ENCODE assay signal across 7 mouse cellular contexts in genomic region chr4:139192499-139193175, GRCm38 (mm10). TPM values are rescaled to one million over a fixed set of nuclear protein-coding genes. Genes with fewer than 3 reads are reported as not detected.
DNase-seq lines count a peak whose midpoint lies in the region; ATAC-seq and TF ChIP-seq lines count a peak whose summit lies in the region.

Capzb (plus strand) TSS chr4:139192899.

- peak within 1 kb of the TSS; percentile 98 for H3K4me2 ChIP-seq in embryonic facial prominence, embryonic 12.5 days (replicated peaks)
- H3K4me2 ChIP-seq in limb, embryonic 12.5 days = peak within 1 kb of the TSS; percentile 100
- H3K4me2 ChIP-seq in midbrain, embryonic 15.5 days = peak within 1 kb of the TSS; percentile 99

- peak within 1 kb of the TSS; percentile 98 for H3K9ac ChIP-seq in embryonic facial prominence, embryonic 12.5 days
- H3K9ac ChIP-seq in limb, embryonic 12.5 days (replicated peaks) = peak within 1 kb of the TSS; percentile 85
- peak within 1 kb of the TSS; percentile 91 for H3K9ac ChIP-seq in midbrain, embryonic 15.5 days

- no peaks in the 10 kb centered on the region for H3K27me3 ChIP-seq in embryonic facial prominence, embryonic 12.5 days
- no peaks in the 10 kb centered on the region for H3K27me3 ChIP-seq in kidney, adult 2 months (replicated peaks; ENCODE audit: control insufficient read depth, insufficient read depth, low read length)
- H3K27me3 ChIP-seq in limb, embryonic 12.5 days = no peaks in the 10 kb centered on the region
- H3K27me3 ChIP-seq in midbrain, embryonic 15.5 days (replicated peaks) = no peaks in the 10 kb centered on the region
- H3K27me3 ChIP-seq in spleen, adult 2 months (ENCODE audit: control insufficient read depth, insufficient read depth, low read length) = no peaks in the 10 kb centered on the region

- peak; percentile 92 for ATAC-seq in embryonic facial prominence, embryonic 12.5 days (ENCODE audit: insufficient number of reproducible peaks, insufficient read depth, low FRiP score, low TSS enrichment)
- peak; percentile 94 for ATAC-seq in limb, embryonic 12.5 days (ENCODE audit: insufficient number of reproducible peaks, insufficient read depth, low FRiP score, low TSS enrichment, low read depth)
- peak; percentile 97 for ATAC-seq in midbrain, embryonic 15.5 days (replicated peaks)

- DNase-seq in adrenal gland, postnatal 25 days = peak; percentile 99
- DNase-seq in heart, adult 18-20 months = peak; percentile 95 to 97
- peak; percentile 98 for DNase-seq in kidney, adult 2 months
- DNase-seq in spleen, adult 2 months (ENCODE audit: low read depth in 1 of 2, low spot score in 2 of 2) = peak; percentile 92 to 95

- under 1% methylated on average over 61 of the region's 69 CpGs for WGBS in embryonic facial prominence, embryonic 12.5 days
- WGBS in kidney, adult 2 months = 1% methylated on average over 66 of the region's 69 CpGs
- under 1% methylated on average over 64 of the region's 69 CpGs for WGBS in limb, embryonic 12.5 days
- under 1% methylated on average over 50 of the region's 69 CpGs for WGBS in midbrain, embryonic 15.5 days
- under 1% methylated on average over 65 of the region's 69 CpGs for WGBS in spleen, adult 2 months

- H3K27ac ChIP-seq in embryonic facial prominence, embryonic 12.5 days = peak within 1 kb of the TSS; percentile 94
- peak within 1 kb of the TSS; percentile 92 for H3K27ac ChIP-seq in kidney, adult 2 months (ENCODE audit: insufficient read depth, low read depth, low read length)
- H3K27ac ChIP-seq in limb, embryonic 12.5 days = peak within 1 kb of the TSS; percentile 90
- peak within 1 kb of the TSS; percentile 90 for H3K27ac ChIP-seq in midbrain, embryonic 15.5 days
- peak within 1 kb of the TSS; percentile 98 for H3K27ac ChIP-seq in spleen, adult 2 months (ENCODE audit: insufficient read depth, low read length)

- no peak for TF ChIP-seq CTCF in kidney, adult 2 months (conservative IDR thresholded peaks at IDR 0.05; ENCODE audit: insufficient read depth, insufficient read length, low read depth, low read length)
- no peak for TF ChIP-seq CTCF in spleen, adult 2 months (IDR thresholded peaks at IDR 0.05; ENCODE audit: extremely low read depth, insufficient read depth, insufficient read length, insufficient replicate concordance)

- peak within 1 kb of the TSS; percentile 93 for H3K4me3 ChIP-seq in embryonic facial prominence, embryonic 12.5 days
- H3K4me3 ChIP-seq in kidney, adult 2 months (ENCODE audit: insufficient read depth, low read depth, low read length) = peak within 1 kb of the TSS; percentile 97
- H3K4me3 ChIP-seq in limb, embryonic 12.5 days (replicated peaks) = peak within 1 kb of the TSS; percentile 83
- H3K4me3 ChIP-seq in midbrain, embryonic 15.5 days = peak within 1 kb of the TSS; percentile 97
- peak within 1 kb of the TSS; percentile 92 for H3K4me3 ChIP-seq in spleen, adult 2 months (ENCODE audit: extremely low read depth, insufficient read depth, insufficient read length)

- H3K36me3 ChIP-seq in embryonic facial prominence, embryonic 12.5 days = 0 out of 2 replicates have a peak, but pooled peaks cover 4% of the 10 kb centered on the region
- H3K36me3 ChIP-seq in kidney, adult 2 months (ENCODE audit: control insufficient read depth, insufficient read depth, low read length) = no peaks in the 10 kb centered on the region
- peaks cover 5% of the 10 kb centered on the region; the same call in 1 of the 2 replicates for H3K36me3 ChIP-seq in limb, embryonic 12.5 days
- no peaks in the 10 kb centered on the region for H3K36me3 ChIP-seq in midbrain, embryonic 15.5 days (replicated peaks)
- H3K36me3 ChIP-seq in spleen, adult 2 months (ENCODE audit: control insufficient read depth, insufficient read depth, low read length) = no peaks in the 10 kb centered on the region

- H3K4me1 ChIP-seq in embryonic facial prominence, embryonic 12.5 days = peaks cover 44% of the 10 kb centered on the region
- peaks cover 39% of the 10 kb centered on the region for H3K4me1 ChIP-seq in kidney, adult 2 months (ENCODE audit: control insufficient read depth, insufficient read depth, low read length)
- H3K4me1 ChIP-seq in limb, embryonic 12.5 days (replicated peaks) = peaks cover 45% of the 10 kb centered on the region
- peaks cover 39% of the 10 kb centered on the region for H3K4me1 ChIP-seq in midbrain, embryonic 15.5 days
- peaks cover 35% of the 10 kb centered on the region; the same call in 1 of the 2 replicates for H3K4me1 ChIP-seq in spleen, adult 2 months (ENCODE audit: control insufficient read depth, insufficient read depth, insufficient read length)

- TF ChIP-seq POLR2A in kidney, adult 2 months (IDR thresholded peaks at IDR 0.05; ENCODE audit: low read depth, low read length) = peak; percentile 92
- peak; percentile 93 for TF ChIP-seq POLR2A in spleen, adult 2 months (IDR thresholded peaks at IDR 0.05; ENCODE audit: low read depth, low read length)

- H3K9me3 ChIP-seq in embryonic facial prominence, embryonic 12.5 days = no peaks in the 10 kb centered on the region
- no peaks in the 10 kb centered on the region for H3K9me3 ChIP-seq in limb, embryonic 12.5 days
- H3K9me3 ChIP-seq in midbrain, embryonic 15.5 days = no peaks in the 10 kb centered on the region

RNA-seq across cellular contexts. Expression of gene Capzb, which starts in this region (rescaled TPM):
- total RNA-seq in adrenal gland, postnatal 25 days (2021) = 304 and 325 TPM in 2 replicates
- polyA plus RNA-seq in embryonic facial prominence, embryonic 12.5 days (2016; fragmentation: Nextera tagmentation; extraction: Ambion mirVana) = 415 TPM in 2 replicates
- 100 to 1,000 TPM; 356 to 380 TPM for total RNA-seq in heart, adult 18-20 months (2021)
- 102 and 134 TPM in 2 replicates for polyA plus RNA-seq in kidney, adult 2 months (2012; rRNA removed)
- 386 and 390 TPM in 2 replicates for polyA plus RNA-seq in limb, embryonic 12.5 days (2016; fragmentation: Nextera tagmentation; extraction: Ambion mirVana)
- 330 and 331 TPM in 2 replicates for polyA plus RNA-seq in midbrain, embryonic 15.5 days (2015; fragmentation: Nextera tagmentation; extraction: Ambion mirVana)
- polyA plus RNA-seq in spleen, adult 2 months (2012; rRNA removed) = 130 and 160 TPM in 2 replicates

Comparison
In these comparisons a context has a peak if more than half of its experiments do, and no peak if none do; other contexts are left out.
1. Peak in every context shown above with its lines: DNase-seq, ATAC-seq, H3K4me3 ChIP-seq and H3K27ac ChIP-seq.